Mouse (Mus musculus) lung, embryonic 14.5 days (tissue): ENCODE data around the gene Rpl36-ps4. TPM values are rescaled to one million over a fixed set of nuclear protein-coding genes. Genes with fewer than 3 reads are reported as not detected.
A peak's percentile ranks its signal among the peaks of the same experiment; 100 is the strongest.
"Not testable (repeated sequence)": the region's sequence is repeated elsewhere in the genome, so short reads cannot be mapped to it uniquely, and the experiment has no call there.

Experiments used
- ATAC-seq: fragments of 200-750 bp; cut with Nextera tagmentation; 2 replicates; pipeline ENCODE4 v1.8.0; 2017; ENCODE audit warnings: mild to moderate bottlenecking, moderate TSS enrichment, moderate library complexity; ENCODE audit not compliant: insufficient read depth
- DNase-seq: peaks from one replicate; pipeline ENCODE4 v3.0.0-alpha.2; 2015
- H3K27ac ChIP-seq: fragments of 300-500 bp; sonication (generic); 2 replicates; pipeline ENCODE4 v1.5.1; 2014; ENCODE audit warnings: low read depth, mild to moderate bottlenecking, moderate library complexity
- H3K27me3 ChIP-seq: fragments of 300-500 bp; sonication (generic); 2 replicates; pipeline ENCODE4 v1.6.1; 2014; ENCODE audit warnings: low read length, control low read depth; ENCODE audit not compliant: insufficient read depth
- H3K36me3 ChIP-seq: fragments of 300-500 bp; sonication (generic); 2 replicates; pipeline ENCODE4 v1.6.1; 2014; ENCODE audit warnings: control low read depth; ENCODE audit not compliant: insufficient read depth
- H3K4me1 ChIP-seq: fragments of 300-500 bp; sonication (generic); 2 replicates; pipeline ENCODE4 v1.6.1; 2014; ENCODE audit warnings: antibody characterized with exemption, control low read depth; ENCODE audit not compliant: insufficient read depth
- H3K4me2 ChIP-seq: fragments of 300-500 bp; sonication (generic); 2 replicates; pipeline ENCODE4 v1.6.1; 2014; ENCODE audit warnings: mild to moderate bottlenecking
- H3K4me3 ChIP-seq: fragments of 300-500 bp; sonication (generic); 2 replicates; pipeline ENCODE4 v1.5.1; 2014; ENCODE audit warnings: low read depth, low read length
- H3K9ac ChIP-seq: fragments of 300-500 bp; sonication (generic); 2 replicates; pipeline ENCODE4 v1.6.1; 2014
- H3K9me3 ChIP-seq: fragments of 300-500 bp; sonication (generic); 2 replicates; pipeline ENCODE4 v1.6.1; 2016; ENCODE audit warnings: low read depth, low read length, control low read depth
- CTCF ChIP-seq: IDR thresholded peaks from 2 replicates; pipeline ENCODE4 v1.5.1; 2016; ENCODE audit warnings: antibody characterized with exemption, low read depth
- WGBS: fragments of 180-500 bp; shearing (Covaris S2); extraction: QIAGEN DNeasy Blood & Tissue Kit; methylation state at CpG from one replicate; pipeline ENCODE4 v1.1.7; 2014; 5-methylcytosine and 5-hydroxymethylcytosine counted together
- polyA plus RNA-seq: library from polyadenylated mRNA; unstranded; fragments of >200 nt; fragmentation: Nextera tagmentation; extraction: Ambion mirVana; gene quantifications from 2 replicates; pipeline ENCODE4 v1.2.1, GENCODE M21; 2014

Gene Rpl36-ps4
- polyA plus RNA-seq, 1 experiment from 2014 or later: not detected

DNA sequence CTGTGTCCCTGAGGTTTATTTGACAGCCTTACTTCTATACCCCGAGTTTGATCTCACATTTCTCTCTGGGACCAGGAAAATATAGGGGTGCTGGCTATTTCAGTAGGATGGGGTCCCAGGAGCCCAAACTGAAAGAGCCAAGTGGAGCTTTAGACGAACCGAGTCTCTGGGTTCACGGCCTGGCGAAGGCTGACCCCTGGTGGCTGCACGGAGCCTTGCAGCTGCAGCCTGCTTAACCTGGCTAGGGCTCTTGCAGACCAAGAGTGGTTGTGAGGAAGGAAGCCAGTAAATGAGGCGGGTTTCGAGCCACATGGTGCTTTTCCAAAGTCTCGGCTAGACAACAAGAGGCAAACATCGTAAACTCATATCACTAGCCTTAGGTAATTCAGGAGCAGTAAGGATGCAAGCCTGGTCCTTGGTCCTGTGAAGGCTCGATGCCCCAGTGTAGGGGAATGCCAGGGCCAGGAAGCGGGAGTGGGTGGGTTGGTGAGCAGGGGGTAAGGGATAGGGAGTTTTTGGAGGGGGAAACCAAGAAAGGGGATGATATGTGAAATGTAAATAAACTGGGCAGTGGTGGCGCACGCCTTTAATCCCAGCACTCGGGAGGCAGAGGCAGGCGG lies 28.3 kb downstream of the Rpl36-ps4 start:
- peak; percentile 52; the same call in 1 of the 2 replicates for ATAC-seq
- no peaks in the 10 kb centered on the region for H3K27me3 ChIP-seq

GRCm38 (mm10) chr17:87954618-87955124 lies 33.9 kb downstream of the Rpl36-ps4 start:
- H3K9ac ChIP-seq, H3K9me3 ChIP-seq, DNase-seq, H3K27ac ChIP-seq, H3K4me2 ChIP-seq, ATAC-seq, H3K4me1 ChIP-seq, H3K27me3 ChIP-seq, H3K4me3 ChIP-seq, H3K36me3 ChIP-seq: not testable (repeated sequence)
- WGBS: 89% methylated on average over 13 of the region's 13 CpGs

More for the DNA sequence above, 28.3 kb downstream of the Rpl36-ps4 start:
- Histone ChIP-seq H3K9me3 (no peaks in the 10 kb centered on the region), H3K4me1 (no peaks in the 10 kb centered on the region), H3K27ac (no peak overlapping the region), H3K9ac (no peak overlapping the region), H3K4me3 (no peak overlapping the region), H3K4me2 (no peak overlapping the region), H3K36me3 (no peaks in the 10 kb centered on the region)
- peak; percentile 87 for DNase-seq
- 41% methylated on average over 16 of the region's 16 CpGs for WGBS
- peak; percentile 99 for TF ChIP-seq CTCF

DNA sequence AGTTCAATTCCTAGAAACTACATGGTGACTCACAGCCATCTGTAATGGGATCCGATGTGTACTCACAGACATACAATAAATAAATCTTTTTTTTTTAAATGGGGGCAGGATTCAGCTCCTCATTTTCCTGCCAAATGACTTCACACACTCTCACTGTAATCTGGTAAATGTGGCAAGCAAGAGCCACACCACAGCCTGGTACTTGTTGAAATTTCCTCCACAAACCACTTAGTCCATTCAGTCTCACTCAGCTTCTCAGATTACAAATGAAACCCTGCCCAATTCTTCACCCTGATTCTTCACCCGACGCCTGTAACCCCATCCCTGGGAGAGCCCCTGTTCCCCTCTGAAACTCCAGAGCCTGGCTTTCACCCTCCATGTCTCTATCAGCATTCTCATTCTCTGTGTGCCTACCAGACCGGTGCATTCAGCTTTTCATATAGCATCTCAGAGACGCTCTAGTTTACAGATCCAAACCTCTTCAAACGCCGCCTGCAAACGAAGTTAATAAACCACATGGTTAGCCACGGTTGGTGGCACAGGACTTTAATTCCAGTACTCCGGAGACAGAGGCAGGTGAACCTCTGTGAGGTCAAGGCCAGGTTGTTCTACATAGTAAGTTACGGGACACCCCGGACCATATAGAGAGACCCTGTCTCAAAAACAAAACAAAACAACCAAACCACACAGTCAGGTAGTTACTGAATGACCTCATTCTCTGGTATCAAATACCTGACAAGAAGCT lies 36.5 kb downstream of the Rpl36-ps4 start:
- Histone ChIP-seq H3K4me3 (no peak overlapping the region), H3K27ac (no peak overlapping the region), H3K4me1 (no peaks in the 10 kb centered on the region), H3K9ac (no peak overlapping the region), H3K4me2 (no peak overlapping the region), H3K9me3 (no peaks in the 10 kb centered on the region), H3K27me3 (no peaks in the 10 kb centered on the region), H3K36me3 (no peaks in the 10 kb centered on the region)
- no peak for TF ChIP-seq CTCF
- 67% methylated on average over 12 of the region's 12 CpGs for WGBS
- ATAC-seq (no peak), DNase-seq (no peak)

DNA sequence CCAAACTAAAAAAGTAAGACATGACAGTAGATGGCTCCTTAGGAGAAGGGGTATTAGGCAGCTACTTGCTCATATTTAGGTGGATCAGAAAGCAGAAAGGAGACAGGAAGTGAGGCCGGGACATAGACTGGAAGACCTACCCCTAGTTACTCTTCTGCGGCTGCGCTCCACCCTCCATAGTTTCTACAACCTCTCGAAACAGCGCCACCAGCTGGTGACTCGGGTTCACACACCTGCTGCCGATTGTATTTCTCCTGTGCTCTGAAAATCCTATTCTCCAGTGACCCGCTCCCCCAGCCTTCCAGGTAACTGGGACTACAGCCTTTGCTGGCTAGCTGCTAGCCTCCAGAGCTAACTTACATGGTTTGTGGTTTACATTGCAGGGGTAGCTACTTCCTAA lies 37.5 kb downstream of the Rpl36-ps4 start:
- Histone ChIP-seq H3K27ac (no peak overlapping the region), H3K4me3 (no peak overlapping the region), H3K4me1 (no peaks in the 10 kb centered on the region), H3K27me3 (no peaks in the 10 kb centered on the region), H3K36me3 (no peaks in the 10 kb centered on the region), H3K9ac (no peak overlapping the region), H3K4me2 (no peak overlapping the region), H3K9me3 (no peaks in the 10 kb centered on the region)
- WGBS: 64% methylated on average over 8 of the region's 8 CpGs
- 0 out of 2 replicates have a peak, but pooled peaks have one; percentile 28 for TF ChIP-seq CTCF
- ATAC-seq (no peak), DNase-seq (peak; percentile 21)

GRCm38 (mm10) chr17:87959406-87959805 lies 38.6 kb downstream of the Rpl36-ps4 start:
- H3K27me3 ChIP-seq, H3K9ac ChIP-seq, H3K27ac ChIP-seq, DNase-seq, H3K4me1 ChIP-seq, H3K4me3 ChIP-seq, H3K4me2 ChIP-seq, H3K9me3 ChIP-seq, H3K36me3 ChIP-seq, ATAC-seq: not testable (repeated sequence)
- WGBS: 91% methylated on average over 11 of the region's 11 CpGs

GRCm38 (mm10) chr17:87959931-87960330 lies 39.2 kb downstream of the Rpl36-ps4 start:
- H3K4me2 ChIP-seq, H3K4me3 ChIP-seq, H3K9ac ChIP-seq, H3K27ac ChIP-seq, H3K27me3 ChIP-seq, H3K4me1 ChIP-seq, H3K9me3 ChIP-seq, DNase-seq, H3K36me3 ChIP-seq, ATAC-seq: not testable (repeated sequence)
- 79% methylated on average over 5 of the region's 5 CpGs for WGBS

- no peak overlapping the region for H3K27ac ChIP-seq
- no peak overlapping the region for H3K9ac ChIP-seq
- ATAC-seq (no peak), DNase-seq (no peak)
- H3K4me2 ChIP-seq: no peak overlapping the region
- no peaks in the 10 kb centered on the region for H3K36me3 ChIP-seq
- no peaks in the 10 kb centered on the region for H3K27me3 ChIP-seq
- 86% methylated on average over 14 of the region's 14 CpGs for WGBS
- TF ChIP-seq CTCF: no peak
- no peaks in the 10 kb centered on the region for H3K4me1 ChIP-seq
- H3K9me3 ChIP-seq: no peaks in the 10 kb centered on the region
- H3K4me3 ChIP-seq: no peak overlapping the region
Measured at GRCm38 (mm10) chr17:87963081-87964075, 42.6 kb downstream of the Rpl36-ps4 start.
